In genomic region chr3:94932809-94933564, GRCm38 (mm10) we compare ENCODE assay signal across 8 mouse cellular contexts. TPM values are rescaled to one million over a fixed set of nuclear protein-coding genes. Genes with fewer than 3 reads are reported as not detected.
A peak's percentile ranks its signal among the peaks of the same experiment; 100 is the strongest.
DNase-seq lines count a peak whose midpoint lies in the region; ATAC-seq and TF ChIP-seq lines count a peak whose summit lies in the region.

Selenbp1 (plus strand) TSS chr3:94933056.

- WGBS in thymus, adult 2 months = 6% methylated on average over 16 of the region's 16 CpGs
- 14% methylated on average over 16 of the region's 16 CpGs for WGBS in heart, embryonic 11.5 days (ENCODE audit: insufficient replicate concordance)
- WGBS in kidney, embryonic 16.5 days = 4% methylated on average over 16 of the region's 16 CpGs
- 7% methylated on average over 16 of the region's 16 CpGs for WGBS in limb, embryonic 15.5 days
- 27% methylated on average over 16 of the region's 16 CpGs for WGBS in midbrain, embryonic 15.5 days
- 6% methylated on average over 16 of the region's 16 CpGs for WGBS in spleen, adult 2 months

- peak within 1 kb of the TSS; percentile 29 for H3K4me3 ChIP-seq in thymus, adult 2 months (ENCODE audit: control insufficient read depth, insufficient read depth, low read length)
- peak within 1 kb of the TSS; percentile 39 for H3K4me3 ChIP-seq in heart, embryonic 11.5 days (ENCODE audit: low read depth, low read length)
- peak within 1 kb of the TSS; percentile 47 for H3K4me3 ChIP-seq in kidney, embryonic 16.5 days (ENCODE audit: low read length)
- peak within 1 kb of the TSS; percentile 35 for H3K4me3 ChIP-seq in limb, embryonic 15.5 days
- H3K4me3 ChIP-seq in midbrain, embryonic 15.5 days = peak within 1 kb of the TSS; percentile 26
- peak within 1 kb of the TSS; percentile 55 for H3K4me3 ChIP-seq in spleen, adult 2 months (ENCODE audit: extremely low read depth, insufficient read depth, insufficient read length)

- ATAC-seq in heart, embryonic 11.5 days (replicated peaks; ENCODE audit: insufficient number of reproducible peaks, low FRiP score, low TSS enrichment) = peak; percentile 80
- peak; percentile 88 for ATAC-seq in kidney, embryonic 16.5 days (ENCODE audit: low FRiP score, low TSS enrichment)
- peak; percentile 85 for ATAC-seq in limb, embryonic 15.5 days (ENCODE audit: insufficient number of reproducible peaks, low FRiP score, low TSS enrichment, low read depth)
- peak; percentile 79 for ATAC-seq in midbrain, embryonic 15.5 days (replicated peaks)

- H3K27ac ChIP-seq in thymus, adult 2 months (ENCODE audit: control insufficient read depth, insufficient read depth, low read length) = no peak within 1 kb of the TSS
- H3K27ac ChIP-seq in heart, embryonic 11.5 days (ENCODE audit: low read depth, low read length) = peak within 1 kb of the TSS; percentile 78
- H3K27ac ChIP-seq in kidney, embryonic 16.5 days (ENCODE audit: low read length) = peak within 1 kb of the TSS; percentile 95
- H3K27ac ChIP-seq in limb, embryonic 15.5 days = peak within 1 kb of the TSS; percentile 84
- peak within 1 kb of the TSS; percentile 62 for H3K27ac ChIP-seq in midbrain, embryonic 15.5 days
- peak within 1 kb of the TSS; percentile 75 for H3K27ac ChIP-seq in spleen, adult 2 months (ENCODE audit: insufficient read depth, low read length)

- TF ChIP-seq POLR2A in thymus, adult 2 months (IDR thresholded peaks at IDR 0.05; ENCODE audit: control insufficient read depth, extremely low read depth, insufficient read depth, low read length, poor library complexity) = no peak
- TF ChIP-seq POLR2A in spleen, adult 2 months (IDR thresholded peaks at IDR 0.05; ENCODE audit: low read depth, low read length) = peak; percentile 9; the same call in 1 of the 2 replicates

- H3K36me3 ChIP-seq in thymus, adult 2 months (ENCODE audit: control insufficient read depth, insufficient read depth, low read length) = no peaks in the 10 kb centered on the region
- no peaks in the 10 kb centered on the region for H3K36me3 ChIP-seq in heart, embryonic 11.5 days (ENCODE audit: control insufficient read depth, insufficient read depth, low read length)
- no peaks in the 10 kb centered on the region for H3K36me3 ChIP-seq in kidney, embryonic 16.5 days (ENCODE audit: insufficient read depth, low read length)
- H3K36me3 ChIP-seq in limb, embryonic 15.5 days = no peaks in the 10 kb centered on the region
- H3K36me3 ChIP-seq in midbrain, embryonic 15.5 days (replicated peaks) = no peaks in the 10 kb centered on the region
- H3K36me3 ChIP-seq in spleen, adult 2 months (ENCODE audit: control insufficient read depth, insufficient read depth, low read length) = no peaks in the 10 kb centered on the region

- no peak for DNase-seq in thymus, adult 2 months
- DNase-seq in thymus, postnatal 14 days = no peak
- DNase-seq in fat pad, adult 2 months (ENCODE audit: extremely low read depth, low read depth, low spot score) = peak; percentile 25
- DNase-seq in spleen, adult 2 months (ENCODE audit: low read depth in 1 of 2, low spot score in 2 of 2) = peak in 1 of 2 experiments; percentile 29

- peak within 1 kb of the TSS; percentile 60 for H3K9ac ChIP-seq in heart, embryonic 11.5 days (ENCODE audit: low read depth, low read length)
- peak within 1 kb of the TSS; percentile 63; the same call in 1 of the 2 replicates for H3K9ac ChIP-seq in kidney, embryonic 16.5 days (replicated peaks; ENCODE audit: low read length)
- no peak within 1 kb of the TSS for H3K9ac ChIP-seq in limb, embryonic 15.5 days
- no peak within 1 kb of the TSS for H3K9ac ChIP-seq in midbrain, embryonic 15.5 days

- TF ChIP-seq CTCF in thymus, adult 2 months (IDR thresholded peaks at IDR 0.05; ENCODE audit: borderline replicate concordance, control insufficient read depth, extremely low read depth, insufficient read depth, low read length, poor library complexity) = no peak
- no peak for TF ChIP-seq CTCF in spleen, adult 2 months (IDR thresholded peaks at IDR 0.05; ENCODE audit: extremely low read depth, insufficient read depth, insufficient read length, insufficient replicate concordance)

- no peaks in the 10 kb centered on the region for H3K9me3 ChIP-seq in heart, embryonic 11.5 days (replicated peaks; ENCODE audit: control insufficient read depth, low read length)
- no peaks in the 10 kb centered on the region for H3K9me3 ChIP-seq in kidney, embryonic 16.5 days (ENCODE audit: low read length)
- no peaks in the 10 kb centered on the region for H3K9me3 ChIP-seq in limb, embryonic 15.5 days
- no peaks in the 10 kb centered on the region for H3K9me3 ChIP-seq in midbrain, embryonic 15.5 days

- no peaks in the 10 kb centered on the region for H3K27me3 ChIP-seq in thymus, adult 2 months (ENCODE audit: control insufficient read depth, insufficient read depth, low read length)
- H3K27me3 ChIP-seq in heart, embryonic 11.5 days (ENCODE audit: control insufficient read depth, insufficient read depth, low read length) = no peaks in the 10 kb centered on the region
- no peaks in the 10 kb centered on the region for H3K27me3 ChIP-seq in kidney, embryonic 16.5 days (ENCODE audit: insufficient read depth, low read length)
- H3K27me3 ChIP-seq in limb, embryonic 15.5 days = no peaks in the 10 kb centered on the region
- no peaks in the 10 kb centered on the region for H3K27me3 ChIP-seq in midbrain, embryonic 15.5 days (replicated peaks)
- H3K27me3 ChIP-seq in spleen, adult 2 months (ENCODE audit: control insufficient read depth, insufficient read depth, low read length) = no peaks in the 10 kb centered on the region

- H3K4me1 ChIP-seq in thymus, adult 2 months (replicated peaks; ENCODE audit: control insufficient read depth, insufficient read depth, low read length) = peaks cover 5% of the 10 kb centered on the region
- H3K4me1 ChIP-seq in heart, embryonic 11.5 days (ENCODE audit: control insufficient read depth, insufficient read depth, low read length) = 0 out of 2 replicates have a peak, but pooled peaks cover 7% of the 10 kb centered on the region
- H3K4me1 ChIP-seq in kidney, embryonic 16.5 days (ENCODE audit: insufficient read depth, low read length) = peaks cover 11% of the 10 kb centered on the region
- peaks cover 11% of the 10 kb centered on the region for H3K4me1 ChIP-seq in limb, embryonic 15.5 days
- peaks cover 6% of the 10 kb centered on the region; the same call in 1 of the 2 replicates for H3K4me1 ChIP-seq in midbrain, embryonic 15.5 days
- H3K4me1 ChIP-seq in spleen, adult 2 months (ENCODE audit: control insufficient read depth, insufficient read depth, insufficient read length) = no peaks in the 10 kb centered on the region

- H3K4me2 ChIP-seq in heart, embryonic 11.5 days = peak within 1 kb of the TSS; percentile 60
- H3K4me2 ChIP-seq in kidney, embryonic 16.5 days (replicated peaks; ENCODE audit: low read depth, low read length) = peak within 1 kb of the TSS; percentile 49
- peak within 1 kb of the TSS; percentile 54 for H3K4me2 ChIP-seq in limb, embryonic 15.5 days
- peak within 1 kb of the TSS; percentile 44 for H3K4me2 ChIP-seq in midbrain, embryonic 15.5 days

RNA-seq across cellular contexts. Expression of gene Selenbp1, which starts in this region (rescaled TPM):
- polyA plus RNA-seq in thymus, adult 2 months (2012; rRNA removed) = 15.9 and 26.7 TPM in 2 replicates
- polyA plus RNA-seq in heart, embryonic 11.5 days (2014; fragmentation: Nextera tagmentation; extraction: Ambion mirVana) = 36.8 and 45.6 TPM in 2 replicates
- 88.7 and 105 TPM in 2 replicates for polyA plus RNA-seq in kidney, embryonic 16.5 days (2015; fragmentation: Nextera tagmentation; extraction: Ambion mirVana)
- polyA plus RNA-seq in limb, embryonic 15.5 days (2015; fragmentation: Nextera tagmentation; extraction: Ambion mirVana) = 51.9 and 57.7 TPM in 2 replicates
- 11.2 and 14.0 TPM in 2 replicates for polyA plus RNA-seq in midbrain, embryonic 15.5 days (2015; fragmentation: Nextera tagmentation; extraction: Ambion mirVana)
- polyA plus RNA-seq in spleen, adult 2 months (2012; rRNA removed) = 34.9 and 35.4 TPM in 2 replicates

Comparison
In these comparisons a context has a peak if more than half of its experiments do, and no peak if none do; other contexts are left out.
1. H3K9ac ChIP-seq: peak in heart, embryonic 11.5 days (single experiment) and kidney, embryonic 16.5 days (single experiment); none in limb, embryonic 15.5 days (single experiment) and midbrain, embryonic 15.5 days (single experiment).
2. Peak in every context shown above with its lines, with median percentiles within 50 percentile points of each other: H3K4me3 ChIP-seq, ATAC-seq and H3K4me2 ChIP-seq.